Mouse (Mus musculus): ENCODE results near the gene Trim41. TPM values are rescaled to one million over a fixed set of nuclear protein-coding genes. Genes with fewer than 3 reads are reported as not detected.
"Not testable (repeated sequence)": the region's sequence is repeated elsewhere in the genome, so short reads cannot be mapped to it uniquely, and the experiment has no call there.

The Trim41 gene
- total and polyA plus RNA-seq, 2 experiments from 2014 or later, result 4.4 to 47.1 TPM

- Histone ChIP-seq H3K4me3 (ENCODE audit: low read depth, low read length) (peak overlapping the region; percentile 71), H3K9me3 (ENCODE audit: low read length) (no peaks in the 10 kb centered on the region), H3K4me1 (ENCODE audit: insufficient read depth) (peaks cover 4% of the 10 kb centered on the region; the same call in 1 of the 2 replicates), H3K27ac (ENCODE audit: low read depth, low read length) (peak overlapping the region; percentile 64), H3K27me3 (ENCODE audit: insufficient read depth, low read length) (no peaks in the 10 kb centered on the region; the same call in 1 of the 2 replicates), H3K4me2 (ENCODE audit: low read depth) (peak overlapping the region; percentile 83), H3K36me3 (ENCODE audit: insufficient read depth) (no peaks in the 10 kb centered on the region), H3K9ac (peak overlapping the region; percentile 49)
- no peak for DNase-seq
- TF ChIP-seq CTCF (IDR thresholded peaks at IDR 0.05; ENCODE audit: low read depth), result no peak
- WGBS, result 7% methylated on average over 23 of the region's 23 CpGs
- ATAC-seq, result no peak; the same call in 1 of the 2 replicates
Measured at GRCm38 (mm10) chr11:48852624-48853473, 35.7 kb upstream of the Trim41 start.

- 61% methylated on average over 4 of the region's 4 CpGs for WGBS
- peaks cover 4% of the 10 kb centered on the region; the same call in 1 of the 2 replicates for H3K4me1 ChIP-seq (ENCODE audit: insufficient read depth)
- TF ChIP-seq CTCF (IDR thresholded peaks at IDR 0.05; ENCODE audit: low read depth), result no peak
Measured at GRCm38 (mm10) chr11:48852190-48852589, 35.0 kb upstream of the Trim41 start.

GRCm38 (mm10) chr11:48851270-48851995 lies 34.3 kb upstream of the Trim41 start:
- DNase-seq, result no peak
- WGBS, result 82% methylated on average over 4 of the region's 4 CpGs

More at GRCm38 (mm10) chr11:48852190-48852589, 35.0 kb upstream of the Trim41 start:
- no peaks in the 10 kb centered on the region for H3K36me3 ChIP-seq (ENCODE audit: insufficient read depth)
- H3K27me3 ChIP-seq (ENCODE audit: insufficient read depth, low read length), result no peaks in the 10 kb centered on the region; the same call in 1 of the 2 replicates
- H3K4me3 ChIP-seq (ENCODE audit: low read depth, low read length), result peak overlapping the region; percentile 71; the same call in 1 of the 2 replicates
- no peak for ATAC-seq
- H3K9ac ChIP-seq, result peak overlapping the region; percentile 49; the same call in 1 of the 2 replicates
- H3K4me2 ChIP-seq (ENCODE audit: low read depth), result peak overlapping the region; percentile 83; the same call in 1 of the 2 replicates
- no peaks in the 10 kb centered on the region for H3K9me3 ChIP-seq (ENCODE audit: low read length)
- no peak overlapping the region for H3K27ac ChIP-seq (ENCODE audit: low read depth, low read length)
- DNase-seq, result no peak

GRCm38 (mm10) chr11:48850240-48850639 lies 33.1 kb upstream of the Trim41 start:
- no peak for TF ChIP-seq CTCF (IDR thresholded peaks at IDR 0.05; ENCODE audit: low read depth)
- no peaks in the 10 kb centered on the region; the same call in 1 of the 2 replicates for H3K27me3 ChIP-seq (ENCODE audit: insufficient read depth, low read length)
- H3K4me3 ChIP-seq (ENCODE audit: low read depth, low read length), result no peak overlapping the region
- H3K4me2 ChIP-seq (ENCODE audit: low read depth), result no peak overlapping the region
- WGBS, result 44% methylated on average over 2 of the region's 2 CpGs
- DNase-seq (no peak), ATAC-seq (no peak)
- H3K4me1 ChIP-seq (ENCODE audit: insufficient read depth), result peaks cover 4% of the 10 kb centered on the region; the same call in 1 of the 2 replicates
- H3K9me3 ChIP-seq (ENCODE audit: low read length), result no peaks in the 10 kb centered on the region
- no peak overlapping the region for H3K9ac ChIP-seq
- no peak overlapping the region for H3K27ac ChIP-seq (ENCODE audit: low read depth, low read length)
- H3K36me3 ChIP-seq (ENCODE audit: insufficient read depth), result no peaks in the 10 kb centered on the region

More at GRCm38 (mm10) chr11:48851270-48851995, 34.3 kb upstream of the Trim41 start:
- Histone ChIP-seq H3K27ac (ENCODE audit: low read depth, low read length) (no peak overlapping the region), H3K4me1 (ENCODE audit: insufficient read depth) (peaks cover 4% of the 10 kb centered on the region; the same call in 1 of the 2 replicates), H3K4me2 (ENCODE audit: low read depth) (no peak overlapping the region), H3K9ac (no peak overlapping the region), H3K4me3 (ENCODE audit: low read depth, low read length) (no peak overlapping the region), H3K9me3 (ENCODE audit: low read length) (no peaks in the 10 kb centered on the region), H3K36me3 (ENCODE audit: insufficient read depth) (no peaks in the 10 kb centered on the region), H3K27me3 (ENCODE audit: insufficient read depth, low read length) (no peaks in the 10 kb centered on the region; the same call in 1 of the 2 replicates)
- TF ChIP-seq CTCF (IDR thresholded peaks at IDR 0.05; ENCODE audit: low read depth), result peak; percentile 14; the same call in 1 of the 2 replicates
- no peak for ATAC-seq

GRCm38 (mm10) chr11:48846881-48847280 lies 29.7 kb upstream of the Trim41 start:
- DNase-seq, result no peak
- H3K9ac ChIP-seq, result no peak overlapping the region
- 67% methylated on average over 5 of the region's 5 CpGs for WGBS

GRCm38 (mm10) chr11:48846362-48846761 lies 29.2 kb upstream of the Trim41 start:
- H3K36me3 ChIP-seq (ENCODE audit: insufficient read depth); H3K9me3 ChIP-seq (ENCODE audit: low read length); H3K9ac ChIP-seq; H3K27me3 ChIP-seq (ENCODE audit: insufficient read depth, low read length); H3K4me1 ChIP-seq (ENCODE audit: insufficient read depth); DNase-seq; H3K27ac ChIP-seq (ENCODE audit: low read depth, low read length); H3K4me2 ChIP-seq (ENCODE audit: low read depth); ATAC-seq; H3K4me3 ChIP-seq (ENCODE audit: low read depth, low read length): not testable (repeated sequence)
- WGBS, result 76% methylated on average over 2 of the region's 2 CpGs

More at GRCm38 (mm10) chr11:48846881-48847280, 29.7 kb upstream of the Trim41 start:
- no peak for TF ChIP-seq CTCF (IDR thresholded peaks at IDR 0.05; ENCODE audit: low read depth)
- H3K4me2 ChIP-seq (ENCODE audit: low read depth), result no peak overlapping the region
- H3K4me1 ChIP-seq (ENCODE audit: insufficient read depth), result no peaks in the 10 kb centered on the region
- H3K4me3 ChIP-seq (ENCODE audit: low read depth, low read length), result no peak overlapping the region
- no peaks in the 10 kb centered on the region for H3K36me3 ChIP-seq (ENCODE audit: insufficient read depth)
- H3K9me3 ChIP-seq (ENCODE audit: low read length), result no peaks in the 10 kb centered on the region
- H3K27me3 ChIP-seq (ENCODE audit: insufficient read depth, low read length), result no peaks in the 10 kb centered on the region; the same call in 1 of the 2 replicates
- no peak for ATAC-seq
- no peak overlapping the region for H3K27ac ChIP-seq (ENCODE audit: low read depth, low read length)

Measured in forebrain, postnatal 0 days (tissue).